Mouse (Mus musculus) liver, adult (tissue): ENCODE measurements around the gene Ypel3.

Source experiments
- GATA4 ChIP-seq: IDR thresholded peaks from 2 replicates; pipeline ENCODE4 v1.6.1; 2014; ENCODE audit warnings: mild to moderate bottlenecking, low read length; ENCODE audit not compliant: insufficient replicate concordance

The Ypel3 gene

GRCm38 (mm10) chr7:126816494-126816893 lies 39.7 kb downstream of the Ypel3 start:
- TF ChIP-seq GATA4, result no peak

DNA sequence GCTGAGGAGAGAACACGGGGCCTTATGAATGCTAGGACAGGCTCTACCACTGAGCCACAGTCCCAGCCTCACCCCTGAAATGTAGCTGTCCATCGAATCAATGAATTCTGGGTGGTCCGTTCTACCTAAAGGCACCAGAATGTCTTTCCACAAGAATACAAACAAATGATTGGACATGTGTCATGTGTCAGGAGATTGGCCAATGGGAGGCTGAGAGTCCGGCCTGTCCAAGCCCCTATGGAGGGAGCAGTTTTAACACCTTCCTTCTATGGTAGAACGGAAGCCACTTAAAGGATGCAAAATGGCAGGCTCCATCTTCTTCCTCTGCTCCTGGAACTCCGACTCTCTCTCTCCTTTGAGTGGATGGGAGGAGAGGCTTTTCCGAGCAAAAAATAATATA lies 40.8 kb downstream of the Ypel3 start:
- TF ChIP-seq GATA4, result no peak

DNA sequence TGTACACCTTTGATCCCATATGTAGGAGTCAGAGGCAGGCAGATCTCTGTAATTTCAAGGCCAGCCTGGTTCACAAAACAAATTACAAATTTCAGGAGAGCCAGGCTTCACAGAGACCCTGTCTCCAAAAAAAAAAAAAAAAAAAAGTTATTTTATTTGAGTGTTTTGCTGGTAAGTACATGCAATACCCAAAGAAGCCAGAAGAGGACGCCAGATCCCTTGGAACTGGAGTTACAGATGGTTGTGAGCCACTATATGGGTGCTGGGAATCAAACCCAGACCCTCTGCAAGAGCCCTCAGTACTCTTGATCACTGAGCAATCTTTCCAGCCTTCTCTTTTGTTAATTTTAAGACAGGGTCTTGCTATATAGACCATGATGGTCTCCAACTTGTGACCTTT lies 42.1 kb downstream of the Ypel3 start:
- no peak for TF ChIP-seq GATA4

DNA sequence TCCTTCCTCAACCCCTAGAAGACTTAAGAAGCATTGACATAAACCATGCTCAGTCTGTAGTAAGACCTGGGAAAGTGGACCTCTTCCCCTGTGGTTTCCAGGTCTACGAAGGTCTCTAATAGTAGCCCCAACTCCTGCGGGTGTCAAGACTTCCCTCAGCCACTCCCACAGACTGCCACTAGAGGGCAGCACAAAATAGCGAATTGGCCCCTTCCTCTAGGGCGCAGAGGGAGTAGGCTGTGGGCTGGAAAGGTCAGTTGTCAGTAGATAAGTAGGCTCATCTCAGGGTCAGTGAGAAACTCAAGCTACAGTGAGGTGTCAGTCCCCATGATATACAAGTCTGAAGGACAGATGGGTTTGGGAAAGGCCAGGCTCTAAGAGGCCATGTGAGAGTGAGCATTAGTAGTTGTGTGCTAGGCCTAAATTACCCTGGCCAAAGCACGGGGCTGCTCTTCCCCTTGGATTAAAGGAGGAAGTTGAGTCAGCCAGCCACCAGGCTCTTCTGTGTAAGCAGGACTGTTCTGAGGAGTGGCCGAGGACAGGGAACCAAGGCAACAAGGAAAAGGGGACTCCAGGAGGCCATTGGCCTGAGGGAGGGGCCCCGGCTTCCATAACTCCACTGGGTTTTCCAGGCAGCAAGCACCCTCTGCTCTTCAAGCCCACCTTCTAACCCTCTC lies 45.2 kb downstream of the Ypel3 start:
- TF ChIP-seq GATA4, result no peak

DNA sequence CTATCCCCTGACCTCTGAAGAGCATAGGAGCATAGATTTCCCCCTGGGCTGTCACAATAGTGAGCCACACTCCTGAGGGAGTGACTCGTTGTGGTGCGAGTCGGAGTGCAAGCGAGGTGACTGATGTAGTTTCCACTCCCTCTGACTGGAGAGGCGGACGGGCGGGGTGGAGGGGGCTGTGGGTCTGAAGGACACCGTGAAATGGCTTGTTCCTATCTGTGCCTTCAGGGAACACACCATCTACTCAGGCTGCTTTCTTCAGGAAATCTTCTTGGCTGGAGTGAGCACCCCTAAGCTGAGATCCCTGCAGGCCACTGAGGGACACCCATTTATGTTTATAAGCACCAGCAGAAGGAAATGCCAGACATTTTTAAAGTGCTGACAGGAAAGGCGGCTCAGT lies 46.0 kb downstream of the Ypel3 start:
- TF ChIP-seq GATA4, result no peak

DNA sequence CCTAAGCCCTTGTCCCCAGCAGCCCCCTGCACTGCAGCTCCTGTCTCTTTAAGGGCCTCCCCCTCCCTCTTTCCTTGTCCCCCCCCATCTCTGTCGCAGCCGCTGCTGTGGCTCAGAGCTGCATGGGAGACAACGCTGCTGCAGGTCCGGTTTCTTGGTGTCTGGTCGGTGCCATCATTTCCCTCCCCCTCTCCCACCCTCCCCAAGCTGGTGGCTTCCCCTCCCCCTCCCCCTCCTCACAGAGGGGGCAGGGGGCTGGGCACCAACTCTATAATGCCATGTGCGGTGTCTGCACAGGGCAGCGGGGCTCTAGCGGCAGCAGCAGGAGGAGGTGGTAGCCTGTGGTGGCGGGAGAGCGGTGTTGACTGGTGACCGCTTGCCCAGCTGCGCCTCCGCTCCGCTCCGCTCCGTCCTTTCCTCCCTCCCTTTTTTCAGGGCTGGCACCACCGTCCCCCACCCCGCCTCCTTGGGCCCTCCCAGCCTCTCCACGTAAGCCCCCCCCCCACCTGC lies 46.5 kb downstream of the Ypel3 start:
- TF ChIP-seq GATA4, result no peak

GRCm38 (mm10) chr7:126823940-126824339 lies 47.2 kb downstream of the Ypel3 start:
- no peak for TF ChIP-seq GATA4

DNA sequence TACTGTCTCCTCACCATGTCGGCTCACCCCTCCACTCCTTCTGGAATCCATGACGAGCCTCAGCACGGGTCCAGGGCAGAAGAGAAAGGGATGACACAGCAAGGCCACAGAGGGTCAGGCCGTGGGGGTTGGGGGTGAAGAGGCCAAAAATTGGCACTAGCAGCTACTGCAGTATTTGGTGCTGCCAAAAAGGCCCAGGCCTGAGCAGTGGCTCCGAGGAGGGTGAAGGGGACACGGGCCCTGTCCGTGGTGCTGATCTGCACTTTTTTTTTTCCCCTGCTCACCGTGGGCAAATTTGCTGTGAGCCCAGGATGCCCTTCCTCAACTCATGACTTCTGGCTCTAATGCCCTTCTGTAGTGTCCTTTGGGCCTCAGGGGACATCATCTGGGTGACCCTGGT lies 48.6 kb downstream of the Ypel3 start:
- no peak for TF ChIP-seq GATA4

- TF ChIP-seq GATA4, result no peak
Observed at GRCm38 (mm10) chr7:126825952-126826351, 49.2 kb downstream of the Ypel3 start.
